Mouse (Mus musculus) small intestine, adult 2 months (tissue): ENCODE measurements around the gene Dpp4. TPM values are rescaled to one million over a fixed set of nuclear protein-coding genes. Genes with fewer than 3 reads are reported as not detected.

Experiments
- H3K27ac ChIP-seq: fragments of 200-500 bp; 2 replicates; pipeline ENCODE4 v1.5.1; 2012; ENCODE audit warnings: low read depth, low read length, control low read depth, inconsistent platforms; ENCODE audit not compliant: insufficient read depth
- H3K27me3 ChIP-seq: fragments of 200-500 bp; 2 replicates; pipeline ENCODE4 v1.6.1; 2012; ENCODE audit warnings: mild to moderate bottlenecking, moderate library complexity, low read length, inconsistent platforms; ENCODE audit not compliant: control insufficient read depth, insufficient read depth
- H3K36me3 ChIP-seq: fragments of 200-500 bp; 2 replicates; pipeline ENCODE4 v1.6.1; 2012; ENCODE audit warnings: mild to moderate bottlenecking, low read length, control low read depth, inconsistent platforms; ENCODE audit not compliant: control insufficient read depth, insufficient read depth
- H3K4me1 ChIP-seq: fragments of 200-500 bp; 2 replicates; pipeline ENCODE4 v1.6.1; 2012; ENCODE audit warnings: low read length, inconsistent platforms, mixed read lengths; ENCODE audit not compliant: control insufficient read depth, insufficient read depth, insufficient read length
- H3K4me3 ChIP-seq: fragments of 200-500 bp; 2 replicates; pipeline ENCODE4 v1.5.1; 2012; ENCODE audit warnings: low read depth, mild to moderate bottlenecking, control low read depth, inconsistent platforms, low read length, moderate library complexity
- CTCF ChIP-seq: fragments of 200-500 bp; IDR thresholded peaks from 2 replicates; pipeline ENCODE4 v1.5.1; 2012; ENCODE audit warnings: low read depth, mild to moderate bottlenecking, control low read depth, inconsistent platforms, low read length, moderate library complexity, mixed read lengths; ENCODE audit not compliant: insufficient replicate concordance, insufficient read length; ENCODE audit errors: extremely low read depth
- POLR2A ChIP-seq: fragments of 200-500 bp; IDR thresholded peaks from 2 replicates; pipeline ENCODE4 v1.6.1; 2012; ENCODE audit warnings: low read depth, mild to moderate bottlenecking, control low read depth, inconsistent platforms, low read length, moderate library complexity
- WGBS: fragments of 180-500 bp; shearing (Covaris S2); methylation state at CpG from one replicate; pipeline ENCODE4 v1.1.7; 2018; 5-methylcytosine and 5-hydroxymethylcytosine counted together
- polyA plus RNA-seq: library from polyadenylated mRNA; depleted of rRNA; stranded (reverse); fragments of >200 nt; gene quantifications from 2 replicates; pipeline ENCODE4 v1.2.3, GENCODE M21; 2012

The Dpp4 gene
- polyA plus RNA-seq, 1 experiment: 77.5 TPM

DNA sequence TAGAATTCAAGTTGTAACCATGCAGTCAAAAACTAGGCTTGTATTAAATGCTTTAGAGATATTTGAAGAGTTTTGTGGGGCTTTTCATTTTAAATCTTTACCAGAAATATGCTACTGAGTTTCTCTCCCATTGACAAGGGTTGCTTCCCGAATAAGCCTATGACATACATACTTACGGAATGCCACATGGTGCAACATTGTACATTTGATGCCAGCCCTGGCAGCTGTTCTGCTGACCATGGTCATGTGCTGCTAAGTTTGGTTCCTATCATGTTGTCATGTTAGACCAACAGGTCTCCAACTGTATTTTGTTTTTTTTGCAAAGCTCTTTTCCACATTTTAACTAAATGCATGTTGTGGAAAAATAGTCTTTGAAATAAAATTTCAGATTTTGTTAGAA, 86.6 kb downstream of the Dpp4 start:
- Histone ChIP-seq H3K36me3 (0 out of 2 replicates have a peak, but pooled peaks cover 2% of the 10 kb centered on the region), H3K4me1 (no peaks in the 10 kb centered on the region), H3K27me3 (no peaks in the 10 kb centered on the region), H3K27ac (no peak overlapping the region), H3K4me3 (no peak overlapping the region)
- WGBS: 83% methylated on average over 2 of the region's 2 CpGs
- TF ChIP-seq POLR2A (no peak), CTCF (no peak)

DNA sequence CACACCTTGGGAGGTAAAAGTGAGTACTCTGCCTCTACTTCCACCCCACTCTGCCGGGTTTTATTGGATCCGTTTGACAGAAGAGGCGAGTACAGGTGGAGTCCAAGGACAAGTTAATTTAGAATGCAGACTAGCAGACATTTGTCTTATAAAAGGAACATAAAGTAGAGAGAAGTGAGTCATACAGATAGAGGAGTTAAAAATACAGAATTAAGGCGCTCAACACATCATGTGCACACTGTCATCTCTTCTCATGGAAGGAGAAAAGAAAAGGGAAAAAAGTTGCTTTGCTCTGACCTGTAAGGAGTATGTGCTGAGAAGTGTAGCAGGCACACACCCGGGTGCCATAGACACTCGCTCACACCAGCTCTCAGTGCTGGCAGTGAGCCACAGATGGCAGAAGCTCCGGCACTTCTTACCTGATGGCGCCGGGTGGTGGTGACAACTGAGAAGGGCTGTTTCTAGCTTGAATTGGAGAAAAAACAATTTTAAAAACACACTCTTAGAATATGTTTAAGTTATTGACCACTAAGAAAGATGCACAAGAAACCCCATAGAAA, 88.9 kb downstream of the Dpp4 start:
- no peaks in the 10 kb centered on the region for H3K4me1 ChIP-seq
- H3K27me3 ChIP-seq: no peaks in the 10 kb centered on the region
- no peak for TF ChIP-seq POLR2A
- no peak for TF ChIP-seq CTCF
- 58% methylated on average over 9 of the region's 9 CpGs for WGBS
- H3K36me3 ChIP-seq: no peaks in the 10 kb centered on the region
- H3K4me3 ChIP-seq: no peak overlapping the region
- no peak overlapping the region for H3K27ac ChIP-seq

DNA sequence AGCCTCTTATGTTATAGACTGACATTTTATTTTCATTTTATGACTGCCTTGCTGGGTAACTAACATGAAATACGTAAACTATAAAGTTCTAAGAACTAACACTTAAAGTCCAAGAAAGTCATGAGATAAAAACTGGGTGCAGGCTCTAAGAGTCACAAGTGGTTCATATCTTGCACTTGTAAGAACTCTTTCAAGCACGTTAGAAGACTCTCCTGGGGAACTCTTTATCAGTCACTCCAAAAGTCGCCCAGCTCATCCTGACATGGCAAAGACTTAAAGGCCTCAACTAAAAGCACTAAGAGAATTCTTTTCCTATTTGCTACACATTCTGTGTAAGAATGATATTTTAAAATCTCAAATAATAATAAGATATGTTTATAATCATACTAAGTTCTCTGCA, 92.5 kb downstream of the Dpp4 start:
- TF ChIP-seq CTCF: no peak
- no peak for TF ChIP-seq POLR2A
- Histone ChIP-seq H3K4me1 (no peaks in the 10 kb centered on the region), H3K36me3 (no peaks in the 10 kb centered on the region), H3K27ac (no peak overlapping the region), H3K4me3 (no peak overlapping the region), H3K27me3 (no peaks in the 10 kb centered on the region)
- WGBS: 61% methylated on average over 3 of the region's 3 CpGs

DNA sequence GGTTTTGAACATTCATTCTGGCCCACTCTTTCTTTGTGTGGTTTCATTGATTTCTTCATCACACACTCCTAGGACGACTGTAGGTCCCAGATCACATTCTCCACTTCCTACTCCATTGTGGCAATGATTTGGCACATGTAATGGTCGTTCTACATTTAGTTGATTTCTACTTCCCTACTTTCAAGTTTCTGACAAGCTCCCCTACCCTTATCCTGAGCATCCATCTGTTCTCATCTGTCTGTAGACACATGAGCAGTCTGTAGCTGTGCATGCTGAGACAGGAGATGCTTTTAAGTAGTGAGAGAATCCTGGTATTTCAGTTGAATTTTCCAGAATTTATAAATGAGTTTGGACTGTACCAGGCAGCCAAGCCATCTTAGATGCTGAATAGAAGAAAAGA, 95.1 kb downstream of the Dpp4 start:
- H3K27me3 ChIP-seq: no peaks in the 10 kb centered on the region
- 43% methylated on average over 2 of the region's 2 CpGs for WGBS

DNA sequence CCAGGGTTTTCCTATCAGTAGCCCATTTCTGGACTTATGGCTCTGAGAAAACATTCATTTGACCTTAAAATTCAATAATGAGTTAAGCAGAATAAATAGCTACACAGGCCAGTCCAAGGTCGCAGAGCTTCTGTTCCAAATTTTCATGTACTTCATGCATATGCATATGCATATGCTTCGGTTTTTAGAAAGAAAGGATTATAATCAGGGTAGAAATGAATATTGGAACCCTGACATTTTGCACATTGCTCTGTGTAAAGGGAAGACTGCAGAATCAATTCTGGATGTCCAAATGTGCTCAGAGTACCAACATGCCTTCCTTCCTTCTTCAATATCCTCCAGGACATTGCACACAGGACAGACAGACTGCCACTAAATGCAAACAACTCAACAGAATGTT, 104.6 kb downstream of the Dpp4 start:
- Histone ChIP-seq H3K36me3 (no peaks in the 10 kb centered on the region), H3K27me3 (no peaks in the 10 kb centered on the region), H3K4me1 (no peaks in the 10 kb centered on the region), H3K4me3 (no peak overlapping the region), H3K27ac (no peak overlapping the region)
- TF ChIP-seq POLR2A (no peak), CTCF (no peak)
- WGBS: 77% methylated on average over 2 of the region's 2 CpGs

More for the DNA sequence above, 95.1 kb downstream of the Dpp4 start:
- Histone ChIP-seq H3K4me3 (no peak overlapping the region), H3K27ac (no peak overlapping the region), H3K36me3 (no peaks in the 10 kb centered on the region), H3K4me1 (no peaks in the 10 kb centered on the region)
- no peak for TF ChIP-seq CTCF
- no peak for TF ChIP-seq POLR2A

DNA sequence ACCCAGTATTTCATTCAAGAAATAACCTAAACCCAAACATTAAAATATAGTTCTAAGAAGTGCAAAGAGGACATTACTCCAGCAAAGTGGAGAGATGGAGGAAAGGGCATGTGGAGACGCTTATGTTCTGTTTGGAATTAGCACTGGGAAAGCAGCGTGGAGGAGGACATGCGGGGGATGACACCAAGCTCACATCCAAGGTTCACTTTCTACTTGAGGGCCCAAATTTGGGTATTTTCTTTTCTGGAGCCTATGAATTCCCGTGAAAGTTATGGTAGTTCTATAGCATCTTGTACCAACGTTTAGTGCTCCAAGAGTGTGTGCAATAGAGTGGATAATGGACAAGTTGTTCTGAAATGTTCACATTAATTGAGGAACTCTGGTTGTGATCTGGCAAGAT, 105.1 kb downstream of the Dpp4 start:
- no peak for TF ChIP-seq POLR2A
- TF ChIP-seq CTCF: no peak
- no peaks in the 10 kb centered on the region for H3K27me3 ChIP-seq
- 85% methylated on average over 5 of the region's 5 CpGs for WGBS
- no peak overlapping the region for H3K27ac ChIP-seq
- no peaks in the 10 kb centered on the region for H3K4me1 ChIP-seq
- H3K4me3 ChIP-seq: no peak overlapping the region
- H3K36me3 ChIP-seq: no peaks in the 10 kb centered on the region

DNA sequence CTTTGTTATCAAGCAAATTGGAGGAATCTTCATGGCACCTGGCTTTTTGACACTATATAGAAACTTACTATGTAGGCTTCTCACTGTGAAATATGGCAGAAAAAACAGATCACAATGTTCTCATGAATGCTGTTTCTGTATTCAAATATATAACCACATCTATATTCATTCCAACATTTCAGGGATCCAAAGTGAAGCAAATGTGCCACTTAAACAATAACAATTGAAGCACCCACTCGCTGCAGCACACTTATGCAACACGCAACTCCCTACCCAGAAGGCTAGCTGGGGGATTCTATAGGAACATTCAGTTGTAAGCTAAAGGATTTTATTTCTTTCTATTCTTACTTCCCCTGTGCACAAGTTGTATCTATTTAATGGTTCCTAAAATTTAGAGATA, 110.3 kb downstream of the Dpp4 start:
- Histone ChIP-seq H3K36me3 (no peaks in the 10 kb centered on the region), H3K27ac (no peak overlapping the region), H3K27me3 (no peaks in the 10 kb centered on the region), H3K4me1 (no peaks in the 10 kb centered on the region), H3K4me3 (no peak overlapping the region)
- TF ChIP-seq CTCF (no peak), POLR2A (no peak)
- WGBS: 96% methylated on average over 2 of the region's 2 CpGs

DNA sequence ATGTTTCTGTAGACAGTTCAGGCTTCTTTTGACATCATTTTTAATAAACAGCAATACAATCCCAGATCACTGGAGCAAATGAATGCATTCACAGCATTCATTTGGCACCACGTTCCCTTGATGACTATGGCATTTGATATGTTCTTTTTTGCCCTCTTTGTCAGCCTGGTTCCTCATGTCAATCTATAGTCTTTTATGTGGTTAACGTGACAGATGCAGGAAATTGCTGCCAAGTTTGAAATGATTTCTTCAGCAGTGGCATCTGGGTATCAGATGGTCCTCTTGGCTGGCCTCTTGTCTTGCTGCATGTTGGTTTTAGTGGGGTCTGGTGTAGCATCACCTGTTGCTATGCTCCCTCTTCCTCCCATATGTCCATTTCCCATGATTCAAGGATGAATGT, 118.2 kb downstream of the Dpp4 start:
- no peaks in the 10 kb centered on the region for H3K4me1 ChIP-seq
- H3K27ac ChIP-seq: no peak overlapping the region
- H3K4me3 ChIP-seq: no peak overlapping the region
- no peaks in the 10 kb centered on the region for H3K36me3 ChIP-seq
- no peak for TF ChIP-seq POLR2A
- no peak for TF ChIP-seq CTCF
- WGBS: 50% methylated on average over 2 of the region's 2 CpGs
- no peaks in the 10 kb centered on the region for H3K27me3 ChIP-seq
